Mouse (Mus musculus) liver, embryonic 13.5 days (tissue): Measurements from ENCODE around the gene Cyfip2. TPM values are rescaled to one million over a fixed set of nuclear protein-coding genes. Genes with fewer than 3 reads are reported as not detected.

Experiments used
- microRNA-seq: library from miRNA; unstranded; fragments of <30 nt; microRNA quantifications from one replicate; pipeline ENCODE4, GENCODE M21; 2016
- polyA plus RNA-seq: library from polyadenylated mRNA; unstranded; fragments of >200 nt; fragmentation: Nextera tagmentation; extraction: Ambion mirVana; gene quantifications from 2 replicates; pipeline ENCODE4 v1.2.1, GENCODE M21; 2015

Cyfip2 gene
- polyA plus RNA-seq, 1 experiment from 2014 or later: 2.8 TPM

Small RNA genes within 50 kb of the gene (microRNA-seq; reads per million reads assigned to microRNA genes)
- gene Mir7239: not detected

Other genes starting within 250 kb of the Cyfip2 start
- 0.06 and 0.08 TPM in 2 replicates for gene Nipal4, start 146.4 kb downstream of the Cyfip2 start, polyA plus RNA-seq
- gene Fndc9, start 77.3 kb downstream of the Cyfip2 start, polyA plus RNA-seq: 0.03 and 0.05 TPM in 2 replicates
- 0.12 and 0.16 TPM in 2 replicates for gene Itk, start 76.7 kb upstream of the Cyfip2 start, polyA plus RNA-seq
- gene Fam71b, start 83.7 kb upstream of the Cyfip2 start, polyA plus RNA-seq: not detected in 2 replicates
- 62.4 and 67.7 TPM in 2 replicates for gene Med7, start 124.1 kb upstream of the Cyfip2 start, polyA plus RNA-seq
- gene Havcr2, start 142.1 kb upstream of the Cyfip2 start, polyA plus RNA-seq: 0.09 and 0.19 TPM in 2 replicates
- gene Gm12169, start 211.4 kb upstream of the Cyfip2 start, polyA plus RNA-seq: not detected in 2 replicates